Mouse (Mus musculus) brain, embryonic 18.5 days (tissue): Measurements from ENCODE around the gene Olfr1036.
"Not testable (repeated sequence)": the region's sequence is repeated elsewhere in the genome, so short reads cannot be mapped to it uniquely, and the experiment has no call there.

Experiments
- DNase-seq: peaks from one replicate; pipeline ENCODE4 v3.0.0-alpha.2; 2012; ENCODE audit warnings: low read depth, low spot score

The Olfr1036 gene

GRCm38 (mm10) chr2:86073692-86074091, at the start of gene Olfr1036:
Gene Olfr1036 (plus strand): TSS chr2:86073992.
- not testable (repeated sequence) for DNase-seq

- DNase-seq: no peak
Measured at GRCm38 (mm10) chr2:86045561-86045960, 28.2 kb upstream of the Olfr1036 start, which contains the start of gene Olfr1034. Gene Olfr1034 (plus strand): TSS chr2:86045861.

- DNase-seq: not testable (repeated sequence)
Measured at GRCm38 (mm10) chr2:86050777-86051176, 23.0 kb upstream of the Olfr1036 start.

GRCm38 (mm10) chr2:86063766-86064165, 10.0 kb upstream of the Olfr1036 start:
- not testable (repeated sequence) for DNase-seq

DNA sequence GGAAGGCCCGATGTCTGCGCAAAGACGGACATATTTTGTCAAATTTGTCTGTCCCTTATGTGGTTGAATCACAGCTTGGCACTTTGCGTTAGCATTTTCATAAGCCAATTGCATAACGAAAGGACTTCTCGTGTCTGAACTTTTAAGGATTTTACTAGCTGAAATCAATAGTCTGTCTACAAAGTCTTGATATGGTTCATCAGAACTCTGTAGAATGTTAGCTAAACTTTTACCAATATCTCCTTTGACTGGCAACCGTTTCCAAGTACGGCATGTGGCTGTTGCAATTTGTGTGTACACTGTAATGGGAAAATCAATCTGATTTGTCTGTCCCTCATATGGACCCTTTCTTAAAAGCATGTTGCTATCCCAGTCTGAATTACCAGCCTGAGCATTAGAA, 3.6 kb upstream of the Olfr1036 start:
- no peak for DNase-seq

GRCm38 (mm10) chr2:86080478-86080877, 6.7 kb downstream of the Olfr1036 start:
- DNase-seq: not testable (repeated sequence)

DNA sequence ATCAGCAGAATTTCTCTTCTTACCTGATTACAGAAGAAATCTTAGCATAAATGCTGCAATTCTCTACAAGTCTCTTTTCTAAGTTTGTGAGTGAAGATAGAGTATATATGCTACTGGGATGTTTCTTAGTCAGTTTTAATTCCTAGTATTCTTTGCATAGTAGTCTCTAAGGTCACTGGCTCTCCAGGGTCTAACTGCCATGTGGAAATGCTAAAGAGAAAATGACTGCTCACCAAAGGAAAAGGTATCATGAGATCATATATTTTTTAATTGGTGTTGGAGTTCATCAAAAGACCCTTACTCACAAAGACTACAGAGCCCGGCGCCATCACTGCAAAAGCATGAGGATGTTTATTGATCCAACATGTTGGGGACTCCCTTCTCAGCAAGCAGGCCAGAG, 13.5 kb downstream of the Olfr1036 start, which contains the start of gene Olfr1037:
Gene Olfr1037, minus strand, starts transcription at position 101 of the 400 bp plus-strand sequence.
- no peak for DNase-seq
